Mouse (Mus musculus): Measurements from ENCODE around the gene Gm13128.
"Not testable (repeated sequence)": the region's sequence is repeated elsewhere in the genome, so short reads cannot be mapped to it uniquely, and the experiment has no call there.

Gm13128 gene

DNA sequence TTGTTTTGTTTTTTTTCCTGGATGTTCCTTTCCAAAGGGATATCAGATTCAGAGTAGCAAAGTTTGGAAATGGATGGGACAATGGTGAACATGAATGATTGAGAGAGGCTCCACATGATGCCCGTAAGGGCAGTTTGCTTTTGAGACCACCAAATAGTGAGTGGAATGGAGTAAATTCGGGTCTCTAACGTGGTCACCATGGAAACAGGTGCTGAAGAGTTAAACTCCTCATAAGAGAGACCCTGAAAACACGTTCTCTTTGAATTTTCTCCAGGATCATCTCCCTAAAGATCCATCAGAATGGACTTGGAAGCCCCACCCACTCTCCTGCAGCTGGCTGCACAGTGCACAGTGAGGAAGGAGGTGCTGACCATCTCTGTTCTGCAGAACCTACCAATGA, at the start of gene Gm13128:
TSS of gene Gm13128 (plus strand) at position 301 of the 400 bp plus-strand sequence.
- DNase-seq, result not testable (repeated sequence)

DNA sequence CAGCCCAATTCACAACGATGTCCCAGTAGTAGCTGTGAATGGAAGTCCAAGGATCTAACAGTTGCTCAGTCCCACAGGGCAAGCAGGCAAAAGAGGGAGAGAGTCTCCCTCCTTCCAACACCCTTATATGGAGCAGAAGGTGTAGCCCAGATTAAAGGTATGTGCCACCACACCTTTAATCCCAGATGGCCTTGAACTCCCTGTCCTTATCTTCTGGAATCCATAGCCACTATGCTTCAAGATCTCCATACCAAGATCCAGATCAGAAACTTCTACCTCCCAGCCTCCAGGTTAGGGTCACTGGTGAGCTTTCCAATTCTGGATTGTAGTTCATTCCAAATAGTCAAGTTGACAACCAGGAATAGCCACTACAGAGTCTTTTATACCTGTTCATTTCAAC, 49.7 kb upstream of the Gm13128 start, which contains the start of gene Pramel5:
TSS of gene Pramel5 (minus strand) at position 101 of the 400 bp plus-strand sequence.
- DNase-seq, result not testable (repeated sequence)

DNA sequence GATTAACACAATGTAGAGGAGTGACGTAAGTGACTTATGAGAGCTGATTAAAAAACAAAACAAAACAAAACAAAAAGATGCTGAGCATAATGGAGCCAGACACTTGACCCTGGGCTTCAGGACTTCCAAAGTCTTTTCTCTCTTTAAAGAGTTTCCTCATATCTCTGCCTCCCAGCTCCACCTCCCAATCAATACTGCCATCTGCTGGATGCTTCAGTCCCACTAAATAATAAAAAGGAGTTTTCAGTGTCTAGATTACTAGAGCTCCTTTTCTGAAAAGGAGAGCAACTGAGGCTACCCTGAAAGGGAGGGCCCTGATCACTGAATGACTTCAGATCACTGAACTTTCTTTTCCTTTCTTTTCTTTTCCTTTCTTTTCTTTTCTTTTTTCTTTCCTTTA, 30.6 kb upstream of the Gm13128 start:
- not testable (repeated sequence) for DNase-seq

- DNase-seq, result not testable (repeated sequence)
Measured at GRCm38 (mm10) chr4:144312666-144313460, 17.2 kb upstream of the Gm13128 start.

GRCm38 (mm10) chr4:144335856-144336255, 5.8 kb downstream of the Gm13128 start:
- DNase-seq, result not testable (repeated sequence)

GRCm38 (mm10) chr4:144357642-144358041, 27.6 kb downstream of the Gm13128 start, which contains the start of gene Gm13119:
Gene Gm13119 (plus strand): TSS chr4:144357942.
- DNase-seq, result not testable (repeated sequence)

- DNase-seq, result no peak
Measured at GRCm38 (mm10) chr4:144377911-144378310, 47.9 kb downstream of the Gm13128 start, which contains the start of gene Pramef20. Gene Pramef20 (minus strand): TSS chr4:144377933.

Measured in right cerebral cortex, postnatal 14 days (tissue).